Mouse (Mus musculus) spleen, postnatal 10 days (tissue): ENCODE data around the gene Zfhx3.
A peak's percentile ranks its signal among the peaks of the same experiment; 100 is the strongest.

Experiments
- DNase-seq, 2 experiments: peaks; one replicate each; pipeline ENCODE4 v3.0.0; 2021 to 2022; ENCODE audit warnings: low spot score in 2 of 2

Gene Zfhx3

DNA sequence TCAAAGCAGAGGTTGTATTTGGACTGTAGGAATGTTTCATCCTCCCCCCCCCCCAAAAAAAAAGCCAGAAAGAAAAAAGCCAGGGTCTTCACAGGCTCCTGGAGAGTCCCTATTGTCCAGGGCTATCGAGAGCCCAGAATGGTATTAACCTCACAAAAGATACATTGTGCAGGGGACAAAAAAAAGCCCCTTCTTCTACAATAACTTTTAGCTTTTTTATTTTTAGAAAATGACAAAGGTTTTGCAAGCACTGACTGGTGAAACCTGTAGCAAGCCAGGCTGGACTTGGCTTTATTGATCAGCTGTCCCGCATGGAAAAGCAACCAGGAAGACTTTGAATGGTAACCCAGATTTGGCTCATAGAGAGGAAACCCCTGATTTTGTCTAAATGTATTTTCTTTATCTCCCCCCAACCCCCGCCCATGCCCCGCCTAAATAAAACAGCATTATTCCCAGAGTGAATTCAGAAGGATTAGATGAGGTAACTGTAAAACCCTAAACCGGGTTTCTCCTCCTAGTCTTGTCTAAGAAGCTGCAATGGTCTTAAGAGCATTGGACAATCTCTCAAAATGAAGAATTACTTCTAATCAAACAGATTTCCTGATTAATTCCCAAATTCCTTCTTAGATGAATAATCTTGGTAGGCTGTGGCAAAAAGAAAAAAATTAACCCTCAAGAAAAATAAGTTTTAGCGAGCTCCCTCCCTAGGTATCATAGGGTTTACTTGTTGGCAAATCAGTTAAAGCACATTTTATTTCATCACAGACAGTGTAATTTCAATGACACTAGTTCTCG is 759.1 kb downstream of the Zfhx3 start:
- no peak for DNase-seq

DNA sequence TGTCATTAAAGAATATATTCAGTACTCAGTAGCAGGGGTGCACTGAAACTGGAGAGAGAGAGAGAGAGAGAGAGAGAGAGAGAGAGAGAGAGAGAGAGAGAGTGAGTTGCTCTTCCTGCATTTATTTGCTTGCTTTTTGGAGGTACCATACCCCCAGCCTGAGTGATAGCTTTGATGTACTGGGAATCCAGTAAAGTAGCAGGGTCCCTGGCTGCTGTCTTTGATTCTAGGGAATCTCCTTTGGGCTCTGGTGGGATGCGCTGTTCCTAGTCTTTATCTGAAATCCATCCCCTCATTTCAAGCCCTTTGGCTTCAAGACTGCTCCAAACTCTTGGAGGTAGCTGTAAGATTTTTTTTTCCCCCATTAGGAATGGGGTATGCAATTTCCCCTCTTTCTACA is 759.8 kb downstream of the Zfhx3 start:
- no peak for DNase-seq

DNA sequence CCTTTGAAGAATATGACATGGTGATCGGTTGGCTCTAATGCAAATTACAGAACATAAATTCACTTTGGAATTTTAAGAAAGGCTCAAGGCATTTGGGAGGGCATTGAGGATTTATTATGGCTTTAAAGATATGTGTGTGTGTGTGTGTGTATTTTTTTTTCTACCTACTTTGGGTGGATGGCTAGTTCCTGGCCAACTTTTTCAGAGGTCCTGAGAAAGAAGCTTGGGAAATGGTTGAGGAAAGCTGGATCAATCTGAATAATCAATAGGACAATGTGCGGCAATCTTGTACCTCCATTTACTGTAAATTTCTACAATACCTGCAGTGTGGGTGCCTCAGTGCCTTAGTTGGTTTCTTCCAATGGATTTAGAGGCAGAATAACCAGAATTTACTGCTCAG is 763.3 kb downstream of the Zfhx3 start:
- DNase-seq: no peak

DNA sequence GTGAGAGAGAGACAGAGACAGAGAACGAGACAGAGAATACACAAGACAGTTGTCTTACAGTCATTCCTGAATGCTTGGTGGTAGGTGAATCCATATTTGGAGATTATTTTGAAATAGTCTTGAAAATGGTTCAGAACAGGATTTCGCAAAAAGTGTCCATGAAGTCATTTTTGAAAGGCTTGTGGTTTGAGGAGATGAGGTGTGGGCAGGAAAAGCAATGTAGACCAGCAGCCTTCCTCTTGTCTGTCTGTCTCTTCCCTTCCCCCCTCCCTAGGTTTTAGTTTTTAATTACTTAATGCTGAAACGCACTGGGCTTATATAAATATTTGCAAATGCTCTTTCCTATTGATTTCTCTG is 764.0 kb downstream of the Zfhx3 start:
- no peak for DNase-seq

DNA sequence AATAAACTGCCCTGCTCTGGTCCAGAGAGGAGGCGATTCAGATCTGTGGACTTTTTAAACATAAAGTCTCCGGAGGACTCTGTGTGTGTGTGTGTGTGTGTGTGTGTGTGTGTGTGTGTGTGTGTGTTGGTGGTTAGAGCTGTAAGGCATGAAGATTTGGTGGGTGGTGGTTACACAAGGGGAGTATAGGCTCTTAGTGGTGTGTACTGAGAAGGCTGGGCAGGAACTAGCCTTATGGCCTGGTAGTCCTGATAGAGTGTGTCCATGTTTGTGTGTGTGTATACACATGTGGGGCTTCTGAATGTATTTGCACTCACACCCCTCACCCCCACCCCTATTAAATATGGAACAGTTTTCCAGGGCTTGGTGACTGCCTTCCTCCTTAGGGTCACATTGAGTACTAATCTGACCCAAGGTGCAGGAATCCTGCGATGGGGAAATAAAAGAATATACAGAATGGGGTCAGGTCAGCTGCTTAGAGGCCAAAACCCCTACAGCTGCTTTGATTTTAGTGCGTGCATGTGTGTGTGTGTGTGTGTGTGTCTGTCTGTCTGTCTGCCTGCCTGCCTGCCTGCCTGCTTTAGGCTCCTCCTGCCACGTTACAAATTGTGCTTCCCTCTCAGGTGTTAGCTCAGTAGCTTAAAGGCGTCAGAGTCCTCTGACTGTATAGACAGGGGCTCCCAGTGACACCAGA is 764.6 kb downstream of the Zfhx3 start:
- no peak for DNase-seq

DNA sequence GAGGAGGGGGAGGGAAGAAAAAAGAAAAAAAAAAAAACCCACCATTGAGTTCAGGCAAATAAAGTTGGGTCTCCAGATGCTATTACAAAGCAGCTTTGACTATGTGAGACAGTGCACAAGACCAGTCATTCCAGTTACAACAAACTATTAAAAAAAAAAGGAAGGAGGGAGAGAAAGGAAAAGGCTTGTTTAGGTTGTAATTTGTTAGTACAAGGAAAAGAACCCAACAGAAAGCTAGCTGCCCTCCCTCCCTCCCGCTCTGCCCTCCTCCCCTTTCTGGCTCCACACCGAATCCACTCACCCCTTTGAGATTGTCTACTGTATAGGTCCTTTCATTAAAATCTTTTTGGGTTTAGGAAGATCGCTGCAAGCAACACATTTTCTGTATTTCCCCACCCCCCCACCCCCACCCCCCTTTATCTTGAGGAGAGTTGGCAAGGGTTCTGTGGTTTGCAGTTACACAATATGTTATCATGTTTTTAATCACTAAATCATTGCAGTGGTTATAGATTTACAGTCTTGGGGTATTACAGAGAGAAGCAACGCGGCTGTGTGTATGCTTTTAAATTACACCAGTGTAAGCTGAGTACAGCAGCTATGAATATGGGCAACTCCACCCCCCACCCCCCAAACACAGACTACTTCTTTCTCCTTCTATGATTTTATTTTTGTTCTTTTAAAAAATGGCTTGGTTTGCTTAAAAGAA is 765.3 kb downstream of the Zfhx3 start:
- DNase-seq: no peak

DNA sequence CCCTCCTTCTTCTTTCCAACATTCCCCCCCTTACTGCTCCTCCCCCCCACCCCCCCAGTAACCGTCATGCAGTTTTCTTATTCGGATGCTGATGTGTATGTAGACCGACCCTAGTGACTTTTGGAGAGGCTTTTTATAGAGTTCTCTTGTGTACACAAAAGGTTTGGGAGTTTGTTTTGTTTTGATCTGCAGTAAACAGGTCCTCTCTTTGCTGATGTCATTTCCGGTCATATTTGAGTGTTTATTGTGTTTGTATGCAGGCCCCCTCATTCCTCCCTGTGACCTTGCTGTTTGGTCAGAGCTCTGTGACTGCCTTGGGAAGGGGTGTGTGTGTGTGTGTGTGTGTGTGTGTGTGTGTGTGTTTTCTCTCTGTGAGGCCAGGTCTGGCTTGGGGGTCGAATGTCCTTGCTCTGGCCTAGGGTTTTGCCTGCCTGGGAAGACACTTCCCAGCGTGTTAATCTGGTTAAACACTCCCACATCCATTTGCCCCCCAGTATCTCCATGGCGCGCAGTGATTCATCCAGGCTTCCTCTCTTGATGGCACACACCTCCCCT is 766.5 kb downstream of the Zfhx3 start:
- no peak for DNase-seq

DNA sequence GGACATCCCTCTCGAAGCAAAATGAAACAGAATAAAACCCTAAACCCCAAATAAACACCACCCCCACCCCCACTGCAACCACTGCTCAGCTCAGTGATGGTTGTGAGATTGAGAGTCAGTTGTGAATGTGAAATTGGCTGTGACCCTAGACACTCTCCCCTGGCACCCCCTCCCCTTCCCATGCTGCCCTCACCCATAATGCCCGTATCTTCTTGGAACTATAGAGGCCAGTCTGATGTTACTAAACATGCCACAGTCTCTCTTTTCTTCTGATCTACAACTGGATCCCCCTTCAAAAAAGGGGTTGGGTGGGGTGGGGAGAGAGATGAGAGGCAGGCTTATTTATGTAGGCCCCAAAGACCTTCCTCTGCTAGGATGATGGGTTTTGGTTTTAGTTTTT is 767.0 kb downstream of the Zfhx3 start:
- DNase-seq: no peak

DNA sequence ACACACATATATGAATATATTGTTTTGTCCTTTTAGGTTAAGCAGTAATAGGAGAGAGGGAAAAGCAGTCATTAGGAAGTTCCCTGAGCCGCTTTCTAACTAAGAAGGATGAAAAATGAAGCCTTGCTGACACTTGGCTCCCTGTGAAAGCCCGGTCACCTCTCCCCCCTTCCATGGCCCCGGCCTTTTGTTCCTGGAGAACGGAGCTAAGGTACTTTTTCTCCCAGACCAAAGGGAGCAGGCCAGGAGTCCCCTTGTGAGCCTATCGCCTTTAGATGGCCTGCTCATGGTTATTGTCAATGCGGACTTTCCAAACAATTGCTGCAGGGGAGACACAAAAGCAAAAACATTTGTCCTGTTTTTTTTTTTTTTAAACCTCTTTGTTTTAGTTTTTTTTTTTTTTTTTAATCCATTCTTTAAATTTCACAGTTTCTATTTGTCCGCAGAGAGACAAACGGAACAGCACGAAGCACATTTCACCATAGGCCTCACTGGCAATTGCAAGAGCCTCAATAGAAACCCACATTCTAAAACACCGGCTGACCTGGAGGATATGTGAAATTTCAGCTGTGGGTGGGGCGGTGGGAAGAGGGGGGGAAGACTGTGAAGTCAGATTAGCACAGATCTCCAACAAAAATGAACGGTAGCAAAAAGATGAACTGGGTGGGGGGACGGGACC is 767.6 kb downstream of the Zfhx3 start:
- DNase-seq: no peak

DNA sequence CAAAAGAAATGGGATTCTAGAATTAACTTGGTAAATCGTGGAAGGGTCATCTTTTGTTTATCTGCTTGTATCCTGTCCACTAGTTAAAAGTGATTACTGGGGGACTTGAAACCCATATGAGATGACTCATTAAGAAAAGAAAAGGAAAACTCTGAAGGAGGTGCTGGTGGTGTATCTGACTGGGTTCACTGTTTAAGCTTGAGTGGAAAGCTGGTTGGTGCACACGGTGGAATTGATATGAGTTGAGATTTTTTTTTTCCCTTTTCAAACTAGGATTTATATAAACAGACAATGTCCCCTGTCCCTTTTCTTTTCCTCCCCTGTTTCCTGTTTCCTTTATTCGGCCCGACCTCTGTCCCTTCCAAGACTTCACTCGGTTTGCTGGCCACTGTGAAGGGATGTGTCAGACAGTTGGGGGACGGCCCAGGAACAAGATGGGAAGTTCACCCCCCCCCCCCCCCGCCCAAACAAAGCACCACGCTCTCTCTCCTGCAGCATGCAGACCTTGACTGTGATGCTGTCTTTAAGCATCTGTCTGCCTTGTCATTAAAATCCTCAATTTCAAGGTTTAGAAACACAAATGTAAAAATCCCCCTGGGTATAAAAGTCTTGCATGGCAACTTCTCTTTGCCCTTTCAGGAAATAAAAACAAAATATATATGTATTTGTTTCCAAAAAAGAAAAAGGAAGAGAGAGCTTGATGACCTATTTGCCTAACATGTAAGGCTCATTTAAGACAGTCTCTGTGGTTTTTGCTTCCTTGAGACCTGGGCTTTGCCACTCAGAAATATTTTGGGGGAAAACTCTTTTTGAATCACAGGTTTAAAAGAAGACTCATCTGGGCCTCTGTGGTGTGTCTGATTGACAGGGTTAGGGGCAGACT is 768.4 kb downstream of the Zfhx3 start:
- no peak for DNase-seq

DNA sequence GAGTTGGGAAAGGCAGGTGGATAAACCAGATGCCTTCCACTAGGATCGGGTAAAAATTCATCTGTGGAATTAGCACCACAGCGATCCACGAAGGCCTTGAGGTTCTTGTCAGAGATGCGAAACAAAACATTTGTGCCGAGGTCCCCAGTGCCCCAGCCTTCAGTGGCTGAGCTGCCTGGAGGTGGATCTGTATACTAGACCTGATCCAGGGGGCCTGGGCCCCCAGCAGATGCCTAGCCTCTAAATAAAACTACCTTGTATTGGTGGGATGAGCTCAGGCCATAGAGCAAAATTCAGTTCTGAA is 769.0 kb downstream of the Zfhx3 start:
- no peak for DNase-seq

DNA sequence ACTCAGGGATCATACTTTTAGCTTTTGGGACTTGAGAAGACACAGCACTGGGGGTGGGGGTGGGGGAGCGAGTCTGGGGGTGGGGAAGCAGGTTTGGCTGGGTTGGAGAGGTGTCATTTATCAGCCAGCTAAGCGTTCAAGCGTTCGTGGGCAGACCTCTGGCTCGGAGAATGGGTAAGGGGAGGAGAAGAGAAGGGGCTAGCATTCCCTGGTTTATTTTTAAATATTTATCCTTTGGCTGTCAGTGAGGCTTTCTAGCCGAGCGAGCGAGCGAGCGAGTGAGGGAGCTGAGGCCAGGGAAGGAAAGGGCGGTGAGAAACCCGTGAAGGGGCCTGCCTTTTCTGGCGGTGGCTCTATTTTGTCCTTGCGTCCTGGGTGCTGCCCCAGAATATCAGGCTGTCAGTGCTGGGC is 769.6 kb downstream of the Zfhx3 start:
- DNase-seq: no peak

DNA sequence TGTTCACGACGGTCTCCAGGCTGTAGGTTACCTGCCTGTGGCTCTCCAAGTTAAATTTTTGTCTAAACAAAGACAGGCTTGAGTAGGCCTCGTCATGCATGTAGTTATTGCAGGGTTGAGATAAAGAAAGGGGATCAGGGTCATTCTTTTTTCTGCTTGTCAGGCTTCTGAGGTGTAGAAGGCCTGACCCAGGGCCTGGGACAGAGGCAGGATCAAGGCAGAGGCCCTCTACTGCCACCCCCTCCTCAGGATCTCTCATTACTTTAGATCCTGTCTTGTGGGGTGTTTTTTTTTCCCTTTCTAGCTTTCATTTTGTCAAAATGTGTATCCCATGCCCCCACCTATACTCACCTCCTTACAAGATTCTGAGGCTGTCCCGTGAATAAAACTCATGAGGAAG is 770.2 kb downstream of the Zfhx3 start:
- DNase-seq: no peak

DNA sequence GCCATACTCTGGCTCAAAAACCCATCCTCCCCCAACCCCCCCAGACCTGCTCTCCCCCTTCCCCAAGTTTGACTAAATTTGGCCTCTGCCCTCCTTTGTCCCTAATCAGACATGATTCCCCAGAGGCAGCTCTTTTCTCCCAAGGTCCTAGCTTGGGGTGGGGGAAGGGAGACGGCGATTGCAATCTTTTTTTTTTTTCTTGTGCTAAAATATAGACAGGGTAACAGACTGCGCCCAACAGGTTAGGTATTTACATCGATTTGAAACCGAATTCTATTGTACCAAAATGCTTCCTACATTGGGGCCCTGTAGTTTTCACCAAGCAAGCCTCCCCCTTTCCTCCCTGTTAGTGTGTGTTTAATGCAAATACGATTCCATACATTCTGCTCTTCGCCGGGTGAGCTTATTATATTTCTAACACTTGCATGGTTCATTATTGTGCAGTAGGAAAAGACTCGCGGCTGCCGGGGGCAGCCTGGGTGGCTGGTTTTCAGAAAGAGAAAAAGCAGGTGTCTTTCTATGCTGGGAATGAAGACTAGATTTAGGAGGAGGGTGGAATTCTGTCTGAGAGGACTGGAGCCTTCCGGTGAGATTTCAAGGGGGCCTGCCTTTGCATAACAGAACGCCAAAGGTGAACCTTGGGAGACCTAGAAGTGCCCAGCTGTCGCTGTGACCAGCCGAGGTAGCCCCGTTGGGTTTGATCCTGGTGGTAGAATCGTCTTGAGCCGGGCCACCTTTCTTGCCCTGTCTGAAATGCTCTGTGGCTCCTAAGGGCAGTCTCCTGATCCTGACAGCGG is 771.1 kb downstream of the Zfhx3 start:
- no peak for DNase-seq

DNA sequence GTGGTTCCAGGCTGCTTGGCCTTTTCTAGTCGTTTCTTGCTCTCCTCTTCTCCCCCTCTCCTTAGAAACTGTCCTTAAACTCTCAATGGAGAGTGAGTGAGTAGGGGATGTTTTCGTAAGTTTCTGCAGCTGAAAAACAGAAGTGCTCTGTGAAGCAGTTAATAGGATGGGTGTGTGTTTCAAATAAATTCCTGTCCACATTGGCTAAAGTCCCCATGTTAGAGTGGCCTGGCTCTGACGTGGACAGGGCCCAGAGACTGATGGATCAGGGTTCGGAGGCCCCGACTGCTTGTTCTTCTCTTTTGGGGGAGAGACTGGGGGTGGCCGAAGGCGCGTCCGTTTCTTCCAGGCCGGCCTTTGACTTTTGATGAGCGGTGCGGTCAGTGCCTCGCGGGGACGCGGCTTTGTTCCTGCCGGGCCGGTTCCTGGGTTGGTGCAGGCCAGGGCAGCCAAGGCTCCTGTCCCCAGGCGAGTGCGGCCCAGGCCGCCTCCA is 771.7 kb downstream of the Zfhx3 start:
- DNase-seq: no peak

DNA sequence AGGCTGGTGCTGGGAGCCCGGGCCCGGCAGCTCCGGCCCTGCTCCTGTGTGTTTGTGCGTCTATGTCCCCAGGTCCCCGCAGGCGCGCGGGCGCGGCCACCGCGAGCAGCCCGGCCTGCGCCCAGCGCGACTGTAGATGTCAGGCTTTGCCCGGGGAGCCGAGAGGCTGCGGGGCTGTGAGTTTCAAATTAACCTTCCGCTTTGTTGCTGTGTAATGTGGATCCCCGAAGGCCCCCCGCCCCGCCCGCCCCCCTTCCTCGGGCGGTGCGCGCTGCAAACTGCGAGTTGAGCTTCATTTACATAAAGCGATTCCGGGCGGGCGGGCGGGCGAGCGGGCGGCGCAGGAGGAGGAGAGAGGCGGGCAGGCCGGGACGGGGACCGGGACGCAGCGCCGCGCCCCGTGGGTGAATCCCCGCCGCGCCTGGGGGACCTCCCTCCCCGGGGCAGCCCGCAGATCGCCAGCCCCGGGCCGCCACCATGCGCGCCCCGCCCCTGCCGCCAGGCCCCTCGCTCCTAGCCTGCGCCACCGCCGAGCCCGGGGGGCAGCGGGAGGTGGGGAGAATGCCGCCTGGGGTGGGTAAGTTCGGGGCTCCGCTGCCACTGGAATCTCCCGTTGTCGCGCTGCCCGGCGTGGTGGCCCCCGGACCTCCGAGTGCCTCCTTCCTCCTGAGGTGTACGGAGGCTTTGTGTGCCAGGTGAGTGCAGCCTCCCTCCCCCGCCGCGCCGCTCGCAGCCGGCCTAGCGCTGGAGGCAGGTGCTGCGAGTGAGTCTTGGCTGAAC is 772.4 kb downstream of the Zfhx3 start:
- DNase-seq: peak in 1 of 2 experiments; percentile 51

DNA sequence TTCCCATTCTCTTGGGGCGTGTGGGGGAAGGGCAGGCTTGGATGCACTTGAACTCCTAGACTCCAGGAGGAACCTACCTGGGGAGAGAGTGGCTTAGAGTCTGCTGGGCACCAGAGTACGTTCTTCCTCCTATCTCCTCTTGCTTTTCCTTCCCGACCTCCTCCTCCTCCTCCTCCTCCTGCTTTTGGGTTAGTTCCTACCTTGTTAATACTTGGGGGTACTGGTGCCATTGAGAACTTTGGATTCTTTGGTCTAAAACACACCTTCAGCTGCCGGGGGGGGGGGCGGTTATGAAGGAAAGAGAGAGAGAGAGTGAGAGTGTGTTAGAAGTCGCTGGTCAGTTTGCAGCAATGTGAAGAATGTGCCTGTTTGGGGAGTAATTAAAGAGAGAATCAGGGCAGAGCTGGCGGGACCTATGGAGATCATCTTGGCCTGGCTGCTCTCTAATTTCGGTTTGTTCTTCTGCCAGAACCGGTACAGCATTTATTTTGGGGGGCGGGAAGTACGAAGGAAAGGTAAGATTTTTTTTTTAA is 773.0 kb downstream of the Zfhx3 start:
- no peak for DNase-seq

DNA sequence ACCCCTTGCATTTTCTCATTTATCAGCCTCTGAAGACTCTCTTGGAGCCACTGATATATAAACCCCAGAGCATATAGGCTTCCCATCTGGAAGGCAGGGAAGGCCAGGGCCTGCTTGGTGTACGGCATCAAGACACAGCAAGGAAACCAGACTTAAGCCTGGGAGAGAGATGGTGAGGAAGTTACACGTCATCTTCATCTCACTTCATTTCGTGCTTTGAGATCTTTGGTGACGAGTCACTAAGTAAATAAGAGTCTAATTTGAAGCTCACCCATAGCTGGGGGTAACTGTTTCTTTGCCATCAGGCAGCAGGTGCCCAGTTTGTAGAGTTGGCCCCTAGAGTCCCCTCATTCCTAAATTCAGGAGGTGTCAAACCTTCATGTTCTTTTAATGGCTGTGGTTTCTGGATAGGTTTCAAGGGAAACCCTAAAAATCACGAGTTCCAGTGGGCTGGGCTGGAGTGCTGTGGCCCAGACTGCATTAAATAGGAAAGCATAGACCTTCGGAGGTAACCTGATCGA is 773.9 kb downstream of the Zfhx3 start:
- no peak for DNase-seq

DNA sequence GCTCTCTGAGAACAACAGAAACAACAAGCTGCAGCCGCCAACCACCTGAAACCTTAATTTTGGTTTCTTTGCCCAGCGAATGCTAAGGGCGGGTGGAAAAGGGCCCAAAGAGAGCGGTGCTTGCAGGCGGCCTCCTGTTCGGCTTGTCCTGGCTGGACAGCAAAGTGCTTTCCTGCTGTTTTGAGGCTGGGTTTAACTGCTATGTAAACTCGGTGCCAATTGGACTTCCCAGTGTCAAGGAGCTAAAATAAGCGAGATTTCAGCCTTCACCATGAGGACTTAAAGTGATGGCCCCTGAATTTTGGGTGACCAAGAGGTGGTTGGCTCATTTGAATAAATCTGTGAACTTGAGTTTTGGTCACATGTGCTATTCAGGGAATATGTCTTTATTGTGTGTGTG is 775.1 kb downstream of the Zfhx3 start:
- DNase-seq: no peak
